ENCODE assay signal across 8 mouse cellular contexts in the genomic region with DNA sequence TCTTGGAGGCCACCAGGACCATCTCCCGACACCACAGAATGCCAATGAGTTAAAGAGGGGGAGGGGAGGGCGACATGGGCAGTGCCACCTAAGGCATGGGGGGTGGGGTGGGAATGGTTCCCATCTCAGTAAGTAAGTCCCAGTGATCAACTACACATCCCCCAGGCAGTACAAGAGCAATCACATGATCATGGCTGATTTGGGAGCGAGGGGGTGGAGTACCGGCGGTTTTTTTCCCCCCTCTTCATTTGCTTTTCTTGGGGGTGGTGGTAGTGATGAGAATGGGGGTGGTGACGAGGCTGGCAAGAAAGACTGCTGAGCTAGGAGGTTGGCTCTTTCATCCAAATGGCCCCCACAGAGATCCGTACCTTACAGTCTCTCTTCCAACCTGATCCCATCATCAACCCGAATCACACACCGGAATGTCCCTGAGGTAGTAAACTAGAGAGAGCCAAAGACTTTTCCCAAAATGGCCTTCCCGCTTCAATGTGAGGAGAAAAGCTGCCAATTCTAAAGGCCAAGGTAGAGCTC. TPM values are rescaled to one million over a fixed set of nuclear protein-coding genes. Genes with fewer than 3 reads are reported as not detected.
DNase-seq lines count a peak whose midpoint lies in the region; ATAC-seq and TF ChIP-seq lines count a peak whose summit lies in the region.

No protein-coding gene starts in this region.

- H3K27me3 ChIP-seq in kidney, embryonic 16.5 days (ENCODE audit: insufficient read depth, low read length), result no peaks in the 10 kb centered on the region
- H3K27me3 ChIP-seq in forebrain, embryonic 10.5 days (ENCODE audit: poor library complexity, severe bottlenecking), result peaks cover 69% of the 10 kb centered on the region

- no peaks in the 10 kb centered on the region for H3K9me3 ChIP-seq in kidney, embryonic 16.5 days (ENCODE audit: low read length)
- no peaks in the 10 kb centered on the region for H3K9me3 ChIP-seq in forebrain, embryonic 10.5 days

- DNase-seq in kidney, postnatal 4 days, result no peak
- DNase-seq in forebrain, embryonic 10.5 days (ENCODE audit: extremely low spot score, low spot score), result no peak
- DNase-seq in left cerebral cortex, postnatal 25 days (ENCODE audit: low spot score in 2 of 2), result peak; percentile 61 to 79
- DNase-seq in c-Kit-positive CD71-positive TER-119-positive erythroid progenitor cells, embryonic 14.5 days (ENCODE audit: low spot score), result no peak
- no peak for DNase-seq in embryo, embryonic 11 days

- no peak for TF ChIP-seq POLR2A in olfactory bulb, adult 2 months (IDR thresholded peaks at IDR 0.05; ENCODE audit: insufficient read depth, low read depth, low read length)

- intact Hi-C loops in left cerebral cortex, postnatal 25 days (cut with DNase I), result loop anchor here (2.0 to 10.0 kb wide), 2 partner anchors 63 to 115 kb away; no protein-coding TSS in a partner anchor

- peak overlapping the region; percentile 85 for H3K9ac ChIP-seq in kidney, embryonic 16.5 days (replicated peaks; ENCODE audit: low read length)

- no peaks in the 10 kb centered on the region for H3K36me3 ChIP-seq in kidney, embryonic 16.5 days (ENCODE audit: insufficient read depth, low read length)
- no peaks in the 10 kb centered on the region for H3K36me3 ChIP-seq in forebrain, embryonic 10.5 days (replicated peaks)

- no peak overlapping the region; the same call in 1 of the 2 replicates for H3K27ac ChIP-seq in kidney, embryonic 16.5 days (ENCODE audit: low read length)
- H3K27ac ChIP-seq in forebrain, embryonic 10.5 days, result peak overlapping the region; percentile 91
- peak overlapping the region; percentile 75; the same call in 1 of the 2 replicates for H3K27ac ChIP-seq in olfactory bulb, adult 2 months (ENCODE audit: insufficient read depth, low read depth, low read length)

- ATAC-seq in kidney, embryonic 16.5 days (ENCODE audit: low FRiP score, low TSS enrichment), result no peak
- no peak for ATAC-seq in megakaryocyte-erythroid progenitor cell, adult 5-6 weeks (replicated peaks; ENCODE audit: low FRiP score, low TSS enrichment, poor library complexity, severe bottlenecking)

- WGBS in kidney, embryonic 16.5 days, result 5% methylated on average over 10 of the region's 10 CpGs
- WGBS in forebrain, embryonic 10.5 days, result 6% methylated on average over 10 of the region's 10 CpGs
- WGBS in olfactory bulb, adult 2 months, result 12% methylated on average over 10 of the region's 10 CpGs

- TF ChIP-seq CTCF in olfactory bulb, adult 2 months (IDR thresholded peaks at IDR 0.05; ENCODE audit: insufficient read depth, low read depth, low read length), result no peak

- peak overlapping the region; percentile 66 for H3K4me3 ChIP-seq in kidney, embryonic 16.5 days (ENCODE audit: low read length)
- peak overlapping the region; percentile 89 for H3K4me3 ChIP-seq in forebrain, embryonic 10.5 days
- H3K4me3 ChIP-seq in olfactory bulb, adult 2 months (ENCODE audit: insufficient read depth, low read depth, low read length), result peak overlapping the region; percentile 92

- peaks cover 45% of the 10 kb centered on the region for H3K4me1 ChIP-seq in kidney, embryonic 16.5 days (ENCODE audit: insufficient read depth, low read length)
- peaks cover 62% of the 10 kb centered on the region for H3K4me1 ChIP-seq in forebrain, embryonic 10.5 days
- H3K4me1 ChIP-seq in olfactory bulb, adult 2 months (ENCODE audit: control insufficient read depth, insufficient read depth, low read length), result peaks cover 26% of the 10 kb centered on the region

- peak overlapping the region; percentile 94 for H3K4me2 ChIP-seq in kidney, embryonic 16.5 days (replicated peaks; ENCODE audit: low read depth, low read length)

RNA-seq across cellular contexts. Expression of gene Abr, which starts 51.8 kb away (rescaled TPM):
- 40.4 and 41.0 TPM in 2 replicates for polyA plus RNA-seq in kidney, embryonic 16.5 days (2015; fragmentation: Nextera tagmentation; extraction: Ambion mirVana)
- polyA plus RNA-seq in forebrain, embryonic 10.5 days (2016; fragmentation: Nextera tagmentation; extraction: Ambion mirVana), result 25.8 and 27.0 TPM in 2 replicates
- total RNA-seq in left cerebral cortex, postnatal 25 days (2021), result 100 to 1,000 TPM; 458 to 459 TPM
- polyA plus RNA-seq in olfactory bulb, adult 2 months (2012; ENCODE audit: insufficient read depth, insufficient read length, low replicate concordance, missing spikeins), result 133 and 244 TPM in 2 replicates
- 7.2 TPM in 2 replicates for total RNA-seq in megakaryocyte-erythroid progenitor cell, adult 5-6 weeks (2014; fragmentation: Nextera tagmentation)
- 8.0 and 10.9 TPM in 2 replicates for total RNA-seq in megakaryocyte-erythroid progenitor cell, adult 5-6 weeks (2017)

Comparison
In these comparisons a context has a peak if more than half of its experiments do, and no peak if none do; other contexts are left out.
1. DNase-seq: peak in left cerebral cortex, postnatal 25 days (2 of 2); none in kidney, postnatal 4 days (0 of 2), forebrain, embryonic 10.5 days (single experiment), c-Kit-positive CD71-positive TER-119-positive erythroid progenitor cells, embryonic 14.5 days (single experiment) and embryo, embryonic 11 days (single experiment).
2. Peak in every context shown above with its lines, with median percentiles within 50 percentile points of each other: H3K4me3 ChIP-seq.